Mouse (Mus musculus) midbrain, embryonic 12.5 days (tissue): ENCODE results near the gene Gm20777. TPM values are rescaled to one million over a fixed set of nuclear protein-coding genes. Genes with fewer than 3 reads are reported as not detected.
"Not testable (repeated sequence)": the region's sequence is repeated elsewhere in the genome, so short reads cannot be mapped to it uniquely, and the experiment has no call there.

Source experiments
- ATAC-seq: fragments of 200-750 bp; cut with Nextera tagmentation; 2 replicates; pipeline ENCODE4 v1.8.0; 2017; ENCODE audit warnings: low read depth, moderate TSS enrichment, moderate library complexity; ENCODE audit not compliant: low FRiP score
- H3K27ac ChIP-seq: fragments of 300-500 bp; sonication (generic); replicated peaks from 2 replicates; pipeline ENCODE4 v1.5.1; 2016; ENCODE audit warnings: mild to moderate bottlenecking
- H3K27me3 ChIP-seq: fragments of 300-500 bp; sonication (generic); 2 replicates; pipeline ENCODE4 v1.6.1; 2016; ENCODE audit warnings: mild to moderate bottlenecking
- H3K36me3 ChIP-seq: fragments of 300-500 bp; sonication (generic); 2 replicates; pipeline ENCODE4 v1.6.1; 2016
- H3K4me1 ChIP-seq: fragments of 300-500 bp; sonication (generic); 2 replicates; pipeline ENCODE4 v1.6.1; 2016
- H3K4me2 ChIP-seq: fragments of 300-500 bp; sonication (generic); replicated peaks from 2 replicates; pipeline ENCODE4 v1.6.1; 2016; ENCODE audit warnings: mild to moderate bottlenecking, moderate library complexity
- H3K4me3 ChIP-seq: fragments of 300-500 bp; sonication (generic); 2 replicates; pipeline ENCODE4 v1.5.1; 2016; ENCODE audit warnings: mild to moderate bottlenecking
- H3K9ac ChIP-seq: fragments of 300-500 bp; sonication (generic); replicated peaks from 2 replicates; pipeline ENCODE4 v1.6.1; 2016; ENCODE audit warnings: mild to moderate bottlenecking, moderate library complexity
- H3K9me3 ChIP-seq: fragments of 300-500 bp; sonication (generic); 2 replicates; pipeline ENCODE4 v1.6.1; 2016; ENCODE audit warnings: mild to moderate bottlenecking
- WGBS: fragments of 180-500 bp; shearing (Covaris S2); methylation state at CpG from one replicate; pipeline ENCODE4 v1.1.7; 2016; 5-methylcytosine and 5-hydroxymethylcytosine counted together
- polyA plus RNA-seq: library from polyadenylated mRNA; unstranded; fragments of >200 nt; fragmentation: Nextera tagmentation; extraction: Ambion mirVana; gene quantifications from 2 replicates; pipeline ENCODE4 v1.2.1, GENCODE M21; 2016

The Gm20777 gene
- not detected in 2 replicates for polyA plus RNA-seq

DNA sequence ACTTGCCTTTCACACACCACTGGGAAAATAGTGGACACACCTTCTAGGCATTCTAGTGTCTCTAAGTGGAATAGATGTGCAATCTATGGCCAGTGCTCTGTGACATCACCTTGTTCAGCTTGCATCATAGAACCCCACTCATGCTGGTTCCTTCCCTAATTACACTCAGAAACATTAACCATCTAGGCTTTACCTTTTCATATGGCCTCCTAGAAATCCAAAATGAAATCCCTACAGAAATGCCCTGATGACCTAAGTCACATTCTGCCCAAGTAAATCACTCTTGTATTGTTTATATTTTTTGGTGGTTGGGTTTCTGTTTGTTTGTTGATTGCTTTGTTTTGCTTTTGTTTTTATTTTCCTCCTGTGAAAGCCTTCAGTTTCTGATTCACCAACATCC, at the start of gene Gm20777:
Gene Gm20777 (minus strand): TSS at position 101 of the 400 bp plus-strand sequence.
- not testable (repeated sequence) for H3K9ac ChIP-seq, H3K4me2 ChIP-seq, H3K9me3 ChIP-seq, H3K36me3 ChIP-seq, H3K27ac ChIP-seq, H3K4me1 ChIP-seq, H3K27me3 ChIP-seq, ATAC-seq, H3K4me3 ChIP-seq

DNA sequence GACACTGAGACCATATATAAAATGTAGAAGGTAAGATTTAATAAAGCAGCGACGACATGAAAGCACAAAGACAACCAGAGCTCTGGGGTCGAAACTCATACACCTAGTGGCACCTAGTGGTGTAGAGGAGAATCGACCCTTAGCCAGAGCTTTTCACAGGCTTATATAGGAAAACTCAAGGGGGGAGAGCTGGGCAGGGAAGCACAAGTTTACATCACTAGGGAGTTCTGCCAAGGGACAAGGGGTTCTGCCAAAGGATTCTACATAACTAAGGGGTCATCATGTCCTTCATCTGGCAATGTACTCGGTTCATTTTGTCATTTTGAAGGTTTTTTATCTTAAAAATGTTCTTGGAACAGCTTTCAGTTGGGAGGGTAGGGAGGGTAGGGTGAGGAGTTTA, 42.7 kb downstream of the Gm20777 start:
- H3K9ac ChIP-seq, H3K27ac ChIP-seq, H3K4me2 ChIP-seq, H3K4me1 ChIP-seq, H3K4me3 ChIP-seq, H3K36me3 ChIP-seq, H3K9me3 ChIP-seq, H3K27me3 ChIP-seq, ATAC-seq: not testable (repeated sequence)
- WGBS = no CpG with 5 or more reads among the region's 5 CpGs

DNA sequence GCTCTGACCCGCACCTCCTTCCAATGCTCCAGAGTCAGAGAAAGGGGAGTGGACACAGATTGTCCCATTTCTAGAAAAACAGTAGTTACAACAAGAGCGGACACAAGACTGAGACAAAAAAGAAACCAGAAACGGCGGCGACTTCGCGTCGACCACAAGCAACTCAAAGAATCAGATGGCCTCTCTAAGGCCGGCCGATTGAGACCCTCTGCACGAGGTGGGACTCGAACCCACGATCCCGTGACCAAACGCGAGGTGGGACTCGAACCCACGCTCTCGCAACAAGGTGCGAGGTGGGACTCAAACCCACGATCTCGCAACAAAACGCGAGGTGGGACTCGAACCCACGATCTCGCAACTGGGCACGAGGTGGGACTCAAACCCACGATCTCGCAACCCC, 43.5 kb downstream of the Gm20777 start:
- H3K9me3 ChIP-seq, H3K27me3 ChIP-seq, H3K4me1 ChIP-seq, H3K4me3 ChIP-seq, ATAC-seq, H3K9ac ChIP-seq, H3K4me2 ChIP-seq, H3K27ac ChIP-seq, H3K36me3 ChIP-seq: not testable (repeated sequence)
- 93% methylated on average over 30 of the region's 30 CpGs for WGBS

GRCm38 (mm10) chrY:10708226-10708625, 44.0 kb downstream of the Gm20777 start:
- ATAC-seq, H3K9ac ChIP-seq, H3K4me2 ChIP-seq, H3K9me3 ChIP-seq, H3K36me3 ChIP-seq, H3K4me1 ChIP-seq, H3K27ac ChIP-seq, H3K4me3 ChIP-seq, H3K27me3 ChIP-seq: not testable (repeated sequence)
- WGBS = 84% methylated on average over 14 of the region's 16 CpGs

DNA sequence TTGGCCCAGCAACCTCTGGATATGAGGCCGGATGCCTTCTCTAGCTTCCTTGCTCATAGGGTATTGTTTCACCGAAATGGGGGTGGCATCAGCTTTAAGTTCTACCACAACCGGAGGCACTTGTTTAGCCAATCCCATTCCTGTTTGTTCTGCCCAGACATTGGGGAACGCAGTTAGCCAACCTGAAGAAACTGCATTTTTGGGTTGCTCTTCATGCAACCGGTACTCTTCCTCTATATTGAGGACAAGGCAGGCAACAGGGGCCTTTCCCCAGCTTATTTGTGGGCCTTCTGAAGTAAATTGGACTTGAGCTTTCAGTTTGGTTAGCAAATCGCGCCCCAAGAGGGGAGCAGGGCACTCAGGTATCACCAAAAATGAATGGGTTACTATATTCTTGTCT, 45.6 kb downstream of the Gm20777 start:
- 94% methylated on average over 6 of the region's 7 CpGs for WGBS
- ATAC-seq, H3K4me2 ChIP-seq: not testable (repeated sequence)

More for the DNA sequence above, 45.6 kb downstream of the Gm20777 start:
- not testable (repeated sequence) for H3K9me3 ChIP-seq, H3K4me1 ChIP-seq, H3K9ac ChIP-seq, H3K36me3 ChIP-seq, H3K4me3 ChIP-seq, H3K27ac ChIP-seq, H3K27me3 ChIP-seq

Other genes with a start within 250 kb of the Gm20777 start
- not detected in 2 replicates for gene Gm20737, start 216.4 kb downstream of the Gm20777 start, polyA plus RNA-seq
- gene Gm21775, start 199.0 kb downstream of the Gm20777 start, polyA plus RNA-seq = not detected in 2 replicates
- gene Gm21900, start 136.1 kb downstream of the Gm20777 start, polyA plus RNA-seq = not detected in 2 replicates